Mouse (Mus musculus) lung, adult 2 months (tissue): ENCODE measurements around the gene Elmo1.

Experiments
- CTCF ChIP-seq: fragments of 200-500 bp; IDR thresholded peaks from 2 replicates; pipeline ENCODE4 v1.5.1; 2011; ENCODE audit warnings: mild to moderate bottlenecking, low read length, control low read depth; ENCODE audit not compliant: insufficient read depth
- POLR2A ChIP-seq: fragments of 200-500 bp; IDR thresholded peaks from 2 replicates; pipeline ENCODE4 v1.6.1; 2011; ENCODE audit warnings: low read depth, mild to moderate bottlenecking, control low read depth, low read length, borderline replicate concordance; ENCODE audit errors: extremely low read depth

DNA sequence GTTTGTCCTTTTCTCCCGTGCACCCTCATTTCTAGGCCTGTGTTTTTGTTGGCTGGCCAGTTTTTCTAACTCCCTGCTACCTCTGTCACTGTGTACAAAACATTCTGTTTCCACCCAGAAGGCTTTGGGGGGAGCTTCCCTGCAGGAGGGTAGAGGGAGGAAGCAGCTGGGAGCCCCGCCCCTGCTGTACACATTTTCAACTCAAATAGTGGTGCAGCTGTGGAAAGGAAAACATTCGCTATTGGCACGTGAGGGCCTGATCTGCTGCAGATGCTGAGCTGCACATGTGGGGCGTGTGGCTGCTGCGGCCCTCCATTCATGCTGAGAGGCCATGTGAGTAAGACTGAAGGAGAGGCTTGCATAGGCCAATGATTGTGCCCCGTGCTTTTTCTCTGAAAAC, 198.0 kb downstream of the Elmo1 start:
- no peak for TF ChIP-seq CTCF
- TF ChIP-seq POLR2A = no peak
